Mouse (Mus musculus) small intestine, adult 2 months (tissue): ENCODE results near the gene Rhox11.

Source experiments
- CTCF ChIP-seq: fragments of 200-500 bp; IDR thresholded peaks from 2 replicates; pipeline ENCODE4 v1.5.1; 2012; ENCODE audit warnings: low read depth, mild to moderate bottlenecking, control low read depth, inconsistent platforms, low read length, moderate library complexity, mixed read lengths; ENCODE audit not compliant: insufficient replicate concordance, insufficient read length; ENCODE audit errors: extremely low read depth
- POLR2A ChIP-seq: fragments of 200-500 bp; IDR thresholded peaks from 2 replicates; pipeline ENCODE4 v1.6.1; 2012; ENCODE audit warnings: low read depth, mild to moderate bottlenecking, control low read depth, inconsistent platforms, low read length, moderate library complexity

DNA sequence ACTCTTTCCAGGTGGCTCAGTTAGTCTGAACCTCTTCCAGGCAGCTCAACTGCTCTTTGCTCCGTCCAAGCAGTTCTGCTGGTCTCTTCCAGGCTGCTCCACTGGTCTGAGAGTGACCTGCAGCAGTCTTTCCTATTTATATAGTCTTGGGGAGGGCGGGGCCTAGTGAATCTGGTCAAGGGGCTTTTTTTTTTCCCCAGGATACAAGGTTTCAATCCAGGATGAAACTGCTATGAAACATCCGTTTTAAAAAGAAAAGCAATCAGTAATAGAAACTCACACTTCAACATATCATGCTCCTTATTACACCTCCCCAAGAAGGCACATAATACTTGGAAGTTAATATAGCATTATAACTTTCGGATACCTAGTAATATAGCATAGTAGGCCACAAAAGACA, 25.9 kb upstream of the Rhox11 start, which contains the start of gene Rhox12:
- no peak for TF ChIP-seq CTCF
- no peak for TF ChIP-seq POLR2A
